Mouse (Mus musculus) cerebellum, adult 8-10 months (tissue): ENCODE data around the gene Nos1.

ENCODE experiments used
- DNase-seq: peaks from one replicate; pipeline ENCODE4 v3.0.0; 2022

Nos1 gene

GRCm38 (mm10) chr5:117967659-117968069 lies 186.8 kb downstream of the Nos1 start:
- DNase-seq = no peak

- DNase-seq = peak; percentile 63
These were observed 189.0 kb downstream of the Nos1 start for GRCm38 (mm10) chr5:117969681-117970427.

DNA sequence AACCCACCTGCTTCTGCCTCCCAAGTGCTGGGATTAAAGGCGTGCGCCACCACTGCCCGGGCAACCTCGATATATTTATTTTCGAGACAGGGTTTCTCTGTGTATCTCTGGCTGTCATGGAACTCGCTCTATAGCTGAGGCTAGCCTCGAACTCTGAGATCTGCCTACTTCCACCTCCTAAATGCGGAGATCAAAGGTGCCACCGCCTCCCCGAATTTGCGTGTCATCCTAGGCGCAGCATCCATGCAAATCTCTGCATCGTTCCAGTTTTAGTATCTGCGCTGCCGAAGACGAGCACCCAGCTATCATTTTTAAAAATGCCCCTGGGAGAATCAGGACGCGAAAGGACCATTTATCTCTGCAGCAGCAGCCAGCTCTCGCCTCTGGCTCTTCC lies 195.4 kb downstream of the Nos1 start:
- DNase-seq = no peak

DNA sequence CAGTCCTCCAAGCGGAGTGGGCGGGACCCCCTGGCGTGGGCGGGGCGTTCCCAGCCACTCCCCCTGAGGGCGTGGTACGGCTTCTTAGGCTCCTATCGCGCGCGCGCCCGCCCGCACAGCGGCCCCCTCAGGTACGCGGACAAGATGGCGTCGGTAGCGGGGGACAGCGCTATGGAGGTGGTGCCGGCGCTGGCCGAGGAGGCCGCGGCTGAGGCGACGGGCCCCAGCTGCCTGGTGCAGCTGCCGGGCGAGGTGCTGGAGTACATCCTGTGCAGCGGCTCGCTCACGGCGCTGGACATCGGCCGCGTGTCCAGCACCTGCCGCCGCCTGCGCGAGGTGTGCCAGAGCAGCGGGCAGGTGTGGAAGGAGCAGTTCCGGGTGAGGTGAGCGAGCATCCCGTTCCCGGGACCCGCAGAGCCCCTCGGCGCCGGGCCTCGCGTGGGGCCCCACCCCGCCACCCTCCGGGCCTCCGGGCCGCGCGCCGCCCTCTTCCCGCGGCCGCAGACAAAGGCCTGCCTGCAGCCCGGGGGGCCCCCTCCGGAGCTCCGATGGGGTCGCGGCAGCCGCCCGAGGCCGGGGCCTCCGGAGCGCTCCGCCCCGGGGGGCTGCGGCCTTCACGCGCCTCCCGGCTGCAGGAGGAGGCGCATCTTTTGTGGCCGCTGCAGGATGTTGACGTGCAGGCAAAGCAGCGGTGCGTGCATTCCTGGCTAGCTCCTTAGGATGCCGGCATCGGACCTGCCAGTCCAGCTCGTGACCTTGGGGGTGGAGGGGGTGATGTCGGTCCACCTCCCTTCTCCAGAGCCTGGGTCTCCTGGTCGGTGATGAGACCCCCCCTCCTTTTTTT lies 196.0 kb downstream of the Nos1 start, which contains the start of gene Fbxo21:
Gene Fbxo21, plus strand, starts transcription at position 74 of the 844 bp plus-strand sequence.
- peak; percentile 99 for DNase-seq

DNA sequence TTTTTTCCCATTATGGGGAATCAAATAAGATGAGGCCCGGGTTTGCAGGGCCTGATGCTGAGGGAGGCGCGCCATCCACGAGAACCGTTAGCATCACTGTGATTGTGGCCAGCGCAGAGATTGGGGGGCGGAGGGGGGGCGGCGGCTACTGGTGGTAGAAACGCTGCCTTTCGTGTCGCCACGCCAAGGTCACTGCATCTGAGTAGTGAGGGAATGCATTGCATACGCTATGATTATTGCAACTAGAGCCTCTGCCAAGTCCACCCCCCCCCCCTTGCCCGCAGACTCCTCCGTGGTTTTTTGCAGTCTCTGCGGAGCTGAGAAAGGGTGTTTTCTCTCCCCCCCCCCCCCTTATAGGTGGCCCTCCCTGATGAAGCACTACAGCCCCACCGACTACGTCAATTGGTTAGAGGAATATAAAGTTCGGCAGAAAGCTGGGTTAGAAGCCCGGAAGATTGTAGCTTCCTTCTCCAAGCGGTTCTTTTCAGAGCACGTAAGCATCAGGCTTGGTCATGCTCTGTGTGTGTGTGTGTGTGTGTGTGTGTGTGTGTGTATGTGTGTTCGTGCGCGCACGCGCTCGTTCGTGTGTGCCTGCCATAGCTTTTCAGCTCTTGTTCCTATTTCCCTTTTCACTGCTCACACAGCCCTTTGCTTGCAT lies 196.8 kb downstream of the Nos1 start:
- no peak for DNase-seq

DNA sequence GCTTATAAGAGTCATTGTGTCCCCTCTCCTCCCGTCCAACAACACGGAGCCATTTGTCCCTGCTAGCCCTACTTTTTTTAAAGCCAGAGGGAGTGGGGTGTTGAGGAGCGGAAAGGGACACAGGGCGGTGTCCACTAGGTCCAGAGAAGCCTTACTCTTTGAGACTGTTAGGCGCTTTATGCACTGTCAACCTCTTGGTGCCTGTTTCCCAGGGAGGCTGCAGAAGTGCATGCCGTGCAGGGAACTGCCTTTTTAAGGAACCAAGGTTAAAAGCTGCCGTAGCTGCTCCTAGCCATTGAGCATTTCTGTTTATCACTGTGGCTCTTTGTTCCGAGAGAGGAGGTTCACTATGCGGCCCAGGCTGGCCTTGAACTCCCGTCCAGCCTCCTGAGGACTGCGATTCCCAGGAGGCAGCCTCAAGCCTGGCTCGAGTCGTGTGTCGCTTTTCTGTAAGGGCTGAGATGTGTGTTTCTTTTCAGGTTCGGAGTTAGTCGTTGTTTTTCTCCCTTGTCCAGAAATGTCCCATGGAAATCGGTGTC lies 197.4 kb downstream of the Nos1 start:
- DNase-seq = no peak

GRCm38 (mm10) chr5:117979082-117979481 lies 198.2 kb downstream of the Nos1 start:
- no peak for DNase-seq

DNA sequence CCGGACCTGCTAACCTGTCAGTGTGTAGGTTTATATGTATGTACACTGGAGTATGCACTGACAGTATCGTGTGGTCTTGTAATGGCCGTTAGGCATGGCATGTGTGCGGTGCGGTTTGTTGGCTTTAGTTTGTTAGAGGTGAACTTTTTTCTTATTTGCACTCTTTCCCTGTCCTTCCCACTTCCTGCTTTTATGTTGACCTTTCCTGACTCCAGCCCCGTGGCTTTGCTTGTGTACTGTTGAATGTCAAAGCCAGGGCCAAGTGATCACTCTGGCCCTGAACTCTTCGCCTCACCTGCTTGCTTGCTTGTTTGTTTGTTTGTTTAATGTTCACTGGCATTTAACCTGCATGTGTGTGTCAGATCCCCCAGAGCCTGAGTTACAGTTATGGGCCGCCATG lies 200.1 kb downstream of the Nos1 start:
- no peak for DNase-seq

GRCm38 (mm10) chr5:117981943-117982342 lies 201.1 kb downstream of the Nos1 start:
- DNase-seq = no peak

GRCm38 (mm10) chr5:117986327-117986726 lies 205.5 kb downstream of the Nos1 start:
- no peak for DNase-seq

DNA sequence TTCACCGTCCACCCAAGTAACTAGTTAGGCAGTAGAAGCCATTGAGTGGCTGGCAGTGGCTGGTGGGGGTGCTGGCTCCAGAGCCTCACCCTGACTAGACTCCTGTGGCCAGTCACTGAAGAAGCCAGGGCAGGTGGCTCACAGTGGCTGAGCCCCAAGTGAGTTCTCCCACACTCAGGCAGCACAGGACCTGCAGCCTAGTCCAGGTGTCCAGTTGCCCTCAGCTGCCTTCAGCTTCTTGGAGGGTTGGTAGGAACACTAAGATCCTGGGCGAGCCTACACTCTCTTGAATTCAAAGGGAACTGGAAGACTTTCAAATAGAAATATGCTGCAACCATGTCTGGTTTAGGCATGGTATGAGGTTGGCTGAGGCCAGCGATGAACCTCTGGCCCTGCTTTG lies 207.1 kb downstream of the Nos1 start:
- no peak for DNase-seq

DNA sequence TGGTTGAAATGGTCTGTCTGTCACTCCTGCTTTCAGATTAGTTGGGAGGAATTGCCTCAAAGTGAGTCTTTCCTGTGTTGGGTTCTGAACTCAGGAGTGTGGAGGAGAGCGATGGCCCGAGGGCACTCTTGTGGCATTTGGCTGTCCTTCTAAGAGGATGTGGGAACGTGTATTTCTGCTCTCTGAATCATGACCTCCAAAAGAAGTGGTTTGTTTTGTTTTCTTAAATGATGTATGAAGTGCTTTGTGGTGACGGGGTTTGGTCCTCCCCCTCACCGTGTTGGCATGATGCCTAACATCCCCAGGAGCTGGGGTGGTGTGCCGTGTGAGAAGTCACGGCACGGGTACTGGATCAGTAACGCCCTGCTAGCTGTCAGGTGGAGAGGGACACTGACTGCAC lies 207.5 kb downstream of the Nos1 start:
- DNase-seq = no peak

DNA sequence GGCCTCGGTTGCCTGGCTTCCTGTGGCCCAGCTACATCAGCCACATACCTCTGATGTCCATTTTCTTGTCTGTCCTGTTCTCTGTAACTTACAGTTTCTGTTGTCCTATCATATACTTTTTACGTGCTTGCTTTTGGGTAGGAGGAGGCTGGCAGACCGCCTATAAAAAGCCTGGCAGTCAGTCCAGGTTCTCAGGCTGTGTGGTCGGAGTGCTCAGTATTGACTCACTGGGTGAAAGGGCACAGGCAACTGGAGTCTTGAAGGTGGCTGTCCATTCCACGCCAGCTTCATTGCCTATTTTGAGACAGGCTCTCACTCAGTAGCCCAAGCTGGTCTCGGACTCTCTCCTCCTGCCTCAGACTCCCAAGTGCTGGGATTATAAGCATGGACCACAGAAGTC lies 208.9 kb downstream of the Nos1 start:
- DNase-seq = no peak

DNA sequence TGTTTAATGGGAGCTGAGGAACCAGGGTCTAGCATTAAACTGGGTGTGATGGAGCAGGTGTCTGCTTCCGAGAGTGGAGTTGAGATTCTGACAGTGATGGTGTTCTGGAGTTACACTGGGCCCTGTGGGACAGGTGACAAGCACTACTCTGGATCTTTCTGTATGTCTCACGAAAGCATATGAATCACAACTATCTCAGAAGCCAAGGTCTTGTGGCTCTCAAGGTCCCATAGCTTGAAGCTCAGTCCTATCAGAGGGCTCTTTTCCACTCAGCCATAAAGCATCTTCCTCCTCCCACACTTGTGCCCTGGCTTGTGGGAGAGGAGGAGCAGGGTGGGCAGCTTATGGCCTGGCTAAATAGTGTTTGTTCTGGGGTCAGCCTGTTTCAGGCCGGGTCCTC lies 210.1 kb downstream of the Nos1 start:
- no peak for DNase-seq

GRCm38 (mm10) chr5:117993550-117993949 lies 212.7 kb downstream of the Nos1 start:
- no peak for DNase-seq

- peak; percentile 51 for DNase-seq
These were observed 214.6 kb downstream of the Nos1 start for GRCm38 (mm10) chr5:117995372-117995901.

DNA sequence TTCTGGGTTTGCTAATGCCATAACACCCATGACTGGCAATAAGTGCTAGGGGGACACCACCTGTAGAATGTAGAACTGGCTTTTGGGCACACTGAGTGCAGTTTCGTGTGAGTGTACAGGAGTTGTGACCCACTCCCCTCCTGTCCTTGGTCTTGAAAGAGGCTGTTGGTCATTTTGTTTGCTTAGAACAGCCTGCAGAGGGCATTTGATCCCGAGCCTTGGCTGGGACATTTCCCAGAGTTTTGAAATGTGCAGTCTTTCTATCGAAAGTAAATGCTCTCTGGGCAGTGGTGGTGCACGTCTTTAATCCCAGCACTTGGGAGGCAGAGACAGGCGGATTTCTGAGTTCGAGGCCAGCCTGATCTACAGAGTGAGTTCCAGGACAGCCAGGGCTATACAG lies 215.1 kb downstream of the Nos1 start:
- DNase-seq = no peak

GRCm38 (mm10) chr5:117996581-117996980 lies 215.7 kb downstream of the Nos1 start:
- no peak for DNase-seq

- DNase-seq = no peak
These were observed 216.7 kb downstream of the Nos1 start for GRCm38 (mm10) chr5:117997434-117997970.

GRCm38 (mm10) chr5:117999061-117999460 lies 218.2 kb downstream of the Nos1 start:
- no peak for DNase-seq

GRCm38 (mm10) chr5:117999584-117999983 lies 218.8 kb downstream of the Nos1 start:
- no peak for DNase-seq

DNA sequence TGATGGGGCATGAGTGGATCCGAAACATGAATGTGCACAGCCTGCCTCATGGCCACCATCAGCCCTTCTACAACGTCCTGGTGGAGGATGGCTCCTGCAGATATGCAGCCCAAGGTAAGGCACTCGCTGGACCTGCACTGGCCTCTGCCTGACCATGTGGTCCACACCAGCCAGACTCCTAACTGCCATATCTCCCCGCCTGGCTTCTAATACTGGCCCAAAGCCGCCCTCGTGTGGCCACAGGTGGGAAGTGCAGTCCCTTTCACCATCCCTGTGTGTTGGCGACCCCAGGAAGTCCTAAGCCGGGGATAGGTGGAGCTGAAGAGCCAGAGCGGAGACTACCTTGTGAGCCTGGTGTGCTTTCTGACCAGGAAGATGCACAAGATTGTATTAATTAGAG lies 221.2 kb downstream of the Nos1 start:
- DNase-seq = peak; percentile 82

DNA sequence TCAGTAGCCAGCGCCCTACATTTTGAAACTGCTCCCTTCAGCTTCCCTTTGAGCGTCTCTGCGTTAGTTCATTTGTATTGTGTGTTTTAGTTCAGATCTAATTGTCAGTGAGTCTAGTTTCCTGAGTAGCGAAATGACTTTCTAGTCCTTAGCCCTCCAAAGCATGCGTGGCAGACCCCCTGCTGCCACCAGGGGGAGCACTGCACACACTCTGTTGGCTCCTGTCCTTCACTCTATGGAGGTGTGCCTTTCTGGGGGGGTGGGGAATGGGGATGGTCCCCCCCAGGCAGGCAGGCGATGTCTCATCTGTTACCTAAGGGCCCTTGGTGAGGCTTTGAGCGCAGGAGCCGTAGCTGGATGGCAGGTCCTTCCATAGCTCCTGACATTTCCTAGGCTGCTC lies 223.8 kb downstream of the Nos1 start:
- DNase-seq = peak; percentile 80
